Mouse (Mus musculus): ENCODE measurements around the gene Tenm2.

DNA sequence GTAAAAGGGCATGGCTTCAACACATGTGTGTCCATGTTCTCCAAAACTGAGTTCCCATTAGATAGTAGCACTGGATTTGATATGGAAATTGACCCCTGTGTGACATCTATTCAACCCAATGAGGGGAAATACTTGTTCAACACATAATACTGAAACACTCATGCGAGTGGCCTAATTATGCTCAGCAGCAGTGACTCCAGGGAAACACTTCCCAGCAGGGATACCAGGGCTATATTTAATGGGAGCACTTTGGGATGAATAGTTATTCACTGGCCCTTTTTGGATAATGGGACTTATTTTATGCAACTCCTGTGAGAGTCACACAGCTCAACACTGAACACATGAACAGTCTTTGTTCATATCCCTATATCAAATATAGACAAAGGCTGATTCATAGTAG lies 588.6 kb downstream of the Tenm2 start:
- TF ChIP-seq CTCF (IDR thresholded peaks at IDR 0.05; ENCODE audit: control insufficient read depth, insufficient read depth, low read length): no peak
- no peak for TF ChIP-seq POLR2A (IDR thresholded peaks at IDR 0.05; ENCODE audit: borderline replicate concordance, control insufficient read depth, low read depth, low read length)

Measured in bone marrow, adult 2 months (tissue).